Mouse (Mus musculus): ENCODE results near the gene Ndufab1. TPM values are rescaled to one million over a fixed set of nuclear protein-coding genes. Genes with fewer than 3 reads are reported as not detected.
"Not testable (repeated sequence)": the region's sequence is repeated elsewhere in the genome, so short reads cannot be mapped to it uniquely, and the experiment has no call there.

Ndufab1 gene
- 100 to 1,000 TPM; 291 to 298 TPM for total RNA-seq (2021)
- long read RNA-seq, transcript Ndufab1-203 (5 exons, 1,416 nt) = major isoform, 261 of 295 reads
- long read RNA-seq, partial matches to known transcripts = 0 of 295 reads
- long read RNA-seq, other reads (novel, unspliced or antisense) = 27 of 295 reads

DNA sequence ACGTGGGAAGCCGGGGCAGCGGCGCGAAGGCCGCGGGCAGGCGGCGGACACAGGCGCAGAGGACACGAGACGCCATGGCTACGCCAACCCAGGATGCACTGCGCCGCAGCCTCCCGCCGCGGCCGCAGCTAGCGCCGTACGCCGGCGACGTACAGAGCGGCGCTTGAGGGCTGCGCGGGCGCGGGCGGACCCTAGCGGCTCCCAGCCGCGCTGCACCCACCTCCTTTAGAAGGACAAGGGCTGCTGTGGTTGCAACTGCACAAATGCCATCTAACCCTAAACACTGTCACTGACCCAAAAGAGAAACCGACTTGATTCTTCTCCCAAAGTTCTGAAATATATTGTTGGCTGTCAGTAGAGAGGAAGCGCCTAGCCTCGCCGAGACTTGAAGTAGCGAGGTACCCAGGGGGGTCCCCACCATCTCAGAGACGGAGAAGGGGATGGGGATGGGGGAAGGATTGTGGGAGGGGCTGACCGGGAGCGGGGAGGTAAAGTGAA, at the start of gene Ndufab1:
Gene Ndufab1 (minus strand): TSS at position 140 of the 498 bp plus-strand sequence.
- peak; percentile 80 to 89 for DNase-seq (ENCODE audit: low spot score in 2 of 2)

GRCm38 (mm10) chr7:122140991-122141390, 39.3 kb upstream of the Ndufab1 start:
- no peak for DNase-seq (ENCODE audit: low spot score in 2 of 2)

- no peak for DNase-seq (ENCODE audit: low spot score in 2 of 2)
Observed at GRCm38 (mm10) chr7:122138190-122138589, 36.5 kb upstream of the Ndufab1 start.

- DNase-seq (ENCODE audit: low spot score in 2 of 2) = no peak
Observed at GRCm38 (mm10) chr7:122137071-122137470, 35.4 kb upstream of the Ndufab1 start.

GRCm38 (mm10) chr7:122135070-122135469, 33.4 kb upstream of the Ndufab1 start:
- DNase-seq (ENCODE audit: low spot score in 2 of 2) = peak; percentile 22

GRCm38 (mm10) chr7:122133338-122133625, 31.6 kb upstream of the Ndufab1 start:
- DNase-seq (ENCODE audit: low spot score in 2 of 2) = no peak

DNA sequence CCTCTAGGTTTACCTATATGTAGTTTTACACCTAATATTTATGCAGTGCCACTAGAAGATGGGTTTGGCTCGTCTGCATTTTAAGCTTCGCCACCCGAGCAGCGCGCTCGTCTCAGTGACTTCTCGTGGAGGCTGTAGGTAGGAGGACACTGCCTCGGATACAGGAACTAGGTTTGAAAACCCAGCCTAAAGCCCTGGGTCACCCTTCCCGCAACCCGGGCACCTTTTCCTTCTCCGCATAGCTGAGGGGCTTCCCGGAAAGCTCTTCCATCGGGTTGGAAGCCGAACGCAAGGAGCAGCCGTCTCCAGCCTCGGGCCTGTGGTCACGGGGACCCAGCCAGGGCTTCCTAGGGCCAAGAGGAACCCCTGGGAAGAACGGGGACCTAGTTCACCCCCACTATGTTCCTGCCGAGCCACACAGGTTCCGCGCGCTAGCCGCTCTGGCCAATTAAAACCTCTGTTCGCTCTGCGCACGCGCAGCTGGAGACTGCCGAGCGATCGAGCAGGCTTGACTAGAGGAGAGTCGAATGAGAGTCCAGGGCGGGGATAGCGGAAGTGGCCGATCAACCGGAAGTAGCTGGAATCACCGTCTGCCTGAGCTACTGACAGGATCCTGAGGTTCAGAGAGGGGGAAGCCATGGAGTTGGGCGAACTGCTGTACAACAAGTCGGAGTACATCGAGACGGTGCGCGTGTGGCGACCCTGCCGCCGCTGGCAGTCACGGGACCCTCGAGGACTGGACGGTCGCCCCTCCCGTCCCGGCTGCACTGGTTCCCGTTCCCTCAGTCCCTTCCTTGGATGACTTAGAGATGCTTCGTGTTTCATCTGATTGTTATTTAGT, 31.0 kb upstream of the Ndufab1 start, which contains the start of the genes Palb2 and Dctn5:
Gene Palb2 (minus strand): TSS at position 489 of the 841 bp plus-strand sequence.
Gene Dctn5 (plus strand): TSS at position 545 of the 841 bp plus-strand sequence.
- DNase-seq (ENCODE audit: low spot score in 2 of 2) = peak; percentile 99

DNA sequence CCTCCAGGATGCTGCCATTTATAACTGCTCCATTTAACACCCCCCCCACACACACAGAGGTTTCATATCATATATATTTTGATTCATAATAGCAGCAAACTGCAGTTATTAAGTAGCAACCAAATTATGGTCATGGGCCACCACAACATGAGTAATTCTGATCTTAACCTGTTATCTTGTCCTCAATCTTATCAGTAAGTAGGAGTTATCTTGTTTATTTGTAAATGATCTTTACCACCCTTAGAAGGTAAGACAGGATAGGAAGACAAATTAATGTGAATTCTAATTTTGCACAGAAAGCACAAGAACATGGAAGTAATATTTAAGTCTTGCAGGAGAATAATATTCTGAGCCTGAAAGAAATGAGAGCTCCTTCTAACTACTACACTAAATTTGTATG, 30.1 kb upstream of the Ndufab1 start:
- DNase-seq (ENCODE audit: low spot score in 2 of 2) = no peak

- DNase-seq (ENCODE audit: low spot score in 2 of 2) = no peak
Observed at GRCm38 (mm10) chr7:122126946-122127345, 25.3 kb upstream of the Ndufab1 start.

- DNase-seq (ENCODE audit: low spot score in 2 of 2) = no peak
Observed at GRCm38 (mm10) chr7:122125636-122126035, 23.9 kb upstream of the Ndufab1 start.

DNA sequence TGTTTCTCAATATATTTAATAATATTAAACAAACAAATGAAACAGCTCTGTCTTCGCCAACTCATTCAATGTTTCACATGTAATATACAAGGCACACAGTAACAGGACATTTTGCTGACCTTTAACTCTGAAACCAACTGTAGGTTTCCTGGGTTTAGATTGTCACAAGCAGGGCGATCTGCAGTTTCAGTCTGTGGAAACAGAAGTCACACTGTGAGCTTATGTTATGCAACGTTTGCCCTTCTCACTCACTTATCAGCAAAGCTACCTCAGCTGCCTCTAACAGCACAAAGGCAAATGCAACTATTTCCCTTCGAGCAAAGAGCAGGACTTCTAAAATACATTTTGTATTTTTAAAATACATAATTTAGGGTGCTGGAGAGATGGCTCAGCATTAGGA, 21.8 kb upstream of the Ndufab1 start:
- no peak for DNase-seq (ENCODE audit: low spot score in 2 of 2)

DNA sequence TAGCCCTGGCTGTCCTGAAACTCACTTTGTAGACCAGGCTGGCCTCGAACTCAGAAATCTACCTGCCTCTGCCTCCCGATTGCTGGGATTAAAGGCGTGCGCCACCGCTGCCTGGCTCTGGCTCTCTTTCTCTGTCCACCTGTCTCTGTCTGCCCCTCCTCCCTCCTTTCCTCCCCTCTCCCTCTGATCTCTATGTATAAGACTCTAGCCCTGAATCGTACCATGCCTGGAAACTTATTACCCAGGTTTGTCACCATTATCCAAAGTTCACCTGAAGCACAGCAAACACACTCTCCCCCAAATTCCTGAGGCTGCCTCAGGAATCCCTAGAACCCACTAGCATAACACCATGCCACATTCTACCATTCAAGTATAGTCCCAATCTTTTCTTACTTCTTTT, 6.5 kb upstream of the Ndufab1 start:
- no peak for DNase-seq (ENCODE audit: low spot score in 2 of 2)

DNA sequence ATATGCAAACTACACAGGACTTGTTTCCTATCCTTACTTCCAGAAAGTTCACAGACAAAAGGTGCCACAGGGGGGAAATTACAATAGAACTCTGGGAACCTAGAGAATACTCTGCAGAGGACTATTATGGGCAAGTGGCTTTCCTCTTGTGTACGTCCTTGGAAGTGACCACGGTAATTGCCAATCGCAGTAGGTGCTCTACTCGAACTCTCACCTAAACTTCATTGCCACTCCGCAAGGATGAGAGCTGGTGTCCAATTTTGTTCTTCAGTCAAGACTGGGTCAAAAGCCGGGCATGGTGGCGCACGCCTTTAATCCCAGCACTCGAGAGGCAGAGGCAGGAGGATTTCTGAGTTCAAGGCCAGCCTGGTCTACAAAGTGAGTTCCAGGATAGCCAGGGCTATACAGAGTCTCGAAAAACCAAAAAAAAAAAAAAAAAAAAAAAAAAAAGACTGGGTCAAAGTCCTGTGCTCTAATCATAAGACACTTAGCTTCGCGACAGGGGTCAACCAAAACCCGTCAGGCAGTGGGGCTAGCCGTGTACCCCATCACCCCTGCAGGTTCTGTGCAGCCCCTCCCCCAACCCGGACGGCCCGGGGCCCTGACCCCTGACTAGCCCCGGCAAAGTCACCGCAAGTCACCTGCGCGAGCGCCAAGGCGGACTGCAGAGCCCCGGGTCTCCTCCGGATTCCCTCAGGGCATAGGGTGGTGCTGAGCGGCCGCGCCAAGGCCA, 506 bp downstream of the Ndufab1 start:
- DNase-seq (ENCODE audit: low spot score in 2 of 2) = not testable (repeated sequence)

GRCm38 (mm10) chr7:122099222-122099621, 2.5 kb downstream of the Ndufab1 start:
- peak in 1 of 2 experiments; percentile 27 for DNase-seq (ENCODE audit: low spot score in 2 of 2)

DNA sequence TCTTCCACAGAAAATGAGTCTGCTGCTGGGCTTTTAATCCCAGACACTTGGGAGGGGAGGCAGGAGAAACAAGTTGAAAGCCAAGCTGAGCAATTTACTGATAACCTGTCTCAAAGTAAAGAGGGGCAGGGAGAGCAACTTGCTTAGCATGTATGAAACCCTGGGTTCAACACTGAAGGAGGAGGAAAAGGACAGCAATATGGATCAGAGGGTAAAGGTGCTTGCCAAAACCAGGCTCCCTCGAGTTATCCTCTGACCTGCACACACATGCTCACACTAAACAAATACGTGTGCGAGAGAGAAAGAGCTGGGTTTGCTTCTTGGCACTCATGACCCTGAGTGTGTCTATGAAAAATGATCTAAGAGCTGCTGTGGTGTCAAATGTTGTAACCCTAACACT, 3.7 kb downstream of the Ndufab1 start:
- DNase-seq (ENCODE audit: low spot score in 2 of 2) = no peak

- DNase-seq (ENCODE audit: low spot score in 2 of 2) = no peak
Observed at GRCm38 (mm10) chr7:122094564-122095330, 6.9 kb downstream of the Ndufab1 start.

DNA sequence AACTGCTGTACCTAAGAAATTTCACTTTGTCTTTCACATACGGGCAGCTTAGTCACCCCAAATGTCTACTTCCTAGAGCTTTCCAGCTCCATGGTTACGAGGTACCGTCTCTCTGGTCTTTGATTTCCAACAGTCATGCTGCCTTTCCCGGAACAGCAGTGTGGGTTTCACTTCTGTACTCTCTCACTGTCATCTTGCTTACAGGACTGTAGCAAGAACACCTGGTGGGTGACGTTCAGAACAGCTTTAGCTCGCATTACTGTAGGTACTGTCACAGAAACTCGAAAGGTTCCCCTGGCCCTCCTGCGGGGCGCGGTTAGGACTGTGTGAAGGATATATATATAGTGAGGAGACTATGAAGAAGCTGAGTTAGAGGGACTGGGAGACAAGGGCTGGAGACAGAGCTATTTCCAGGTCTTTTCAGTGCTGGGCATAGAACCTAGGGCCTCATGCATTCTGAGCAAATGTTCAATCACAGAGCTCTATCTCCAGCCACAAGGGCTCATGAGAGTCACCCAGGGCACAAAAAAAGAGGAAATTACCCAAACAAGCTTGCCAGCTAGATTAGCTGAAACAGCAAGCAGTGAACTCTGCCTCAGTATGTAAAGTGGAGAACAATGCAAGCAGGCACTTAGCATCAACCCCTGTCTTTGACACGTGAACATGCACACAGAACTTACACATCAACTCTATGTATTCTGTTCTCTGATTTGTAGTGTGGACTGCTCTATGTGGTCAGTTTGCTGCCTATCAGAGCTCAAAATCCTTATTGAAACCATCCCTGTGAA, 14.3 kb downstream of the Ndufab1 start:
- DNase-seq (ENCODE audit: low spot score in 2 of 2) = no peak

- DNase-seq (ENCODE audit: low spot score in 2 of 2) = no peak
Observed at GRCm38 (mm10) chr7:122081071-122081470, 20.6 kb downstream of the Ndufab1 start.

- no peak for DNase-seq (ENCODE audit: low spot score in 2 of 2)
Observed at GRCm38 (mm10) chr7:122079798-122080554, 21.7 kb downstream of the Ndufab1 start.

DNA sequence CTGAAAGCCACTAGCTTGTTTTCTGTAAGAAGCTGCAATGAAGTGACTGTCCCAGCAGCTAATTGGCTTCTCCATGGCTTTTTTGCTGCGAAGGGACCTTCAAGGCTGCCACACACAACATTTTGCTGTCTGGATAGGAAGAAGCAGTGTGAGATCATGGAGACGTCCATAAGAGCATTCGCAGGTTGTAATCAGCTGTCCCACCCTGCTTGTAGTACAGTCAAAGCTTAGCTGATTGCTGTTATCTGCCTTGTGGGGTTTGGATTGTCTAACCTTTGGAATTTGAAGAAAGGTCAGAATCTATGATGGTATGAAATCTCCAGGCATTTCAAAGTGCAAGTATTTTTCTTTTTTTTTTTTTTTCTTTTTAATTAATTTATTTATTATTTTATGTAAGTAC, 27.3 kb downstream of the Ndufab1 start:
- no peak for DNase-seq (ENCODE audit: low spot score in 2 of 2)
